Mouse (Mus musculus): Measurements from ENCODE around the gene Gm5269.

Gm5269 gene

DNA sequence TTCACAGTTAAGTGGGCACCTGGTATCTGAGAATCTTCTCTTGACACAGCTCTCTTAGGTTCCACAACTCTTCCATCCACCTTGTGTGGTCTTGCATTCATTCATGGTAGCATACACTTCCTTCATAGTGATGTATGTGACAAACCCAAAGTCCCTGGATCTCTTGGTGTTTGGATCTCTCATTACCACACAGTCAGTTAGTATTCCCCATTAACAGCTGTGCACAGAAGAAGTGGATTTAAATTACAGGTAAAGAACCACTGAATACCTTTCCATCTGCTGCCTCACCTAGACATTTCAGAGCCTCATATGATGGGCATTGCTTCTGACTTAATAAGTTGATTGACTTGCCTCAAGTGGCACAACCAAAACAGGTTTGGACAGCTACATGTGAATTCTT is at the start of gene Gm5269:
Gene Gm5269 (minus strand): TSS at position 101 of the 400 bp plus-strand sequence.
- no peak for DNase-seq (ENCODE audit: low spot score)

DNA sequence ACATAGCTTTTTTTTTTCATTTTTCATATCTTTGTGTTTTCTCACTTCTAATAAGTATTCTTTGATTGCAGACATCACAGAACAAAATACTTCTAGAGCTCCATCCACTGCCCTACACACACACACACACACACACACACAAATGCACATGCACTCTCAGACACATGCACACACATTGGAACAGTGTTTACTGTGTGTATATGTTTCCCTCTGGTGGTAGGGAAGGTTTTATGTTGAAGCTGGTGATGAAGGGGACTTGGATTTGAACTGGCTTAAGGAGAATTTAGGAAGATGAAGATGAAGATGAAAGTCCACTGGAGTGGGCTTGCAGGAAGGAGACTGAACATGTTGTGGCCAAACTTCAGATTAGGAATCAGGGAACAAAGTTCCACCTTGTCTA is 41.1 kb upstream of the Gm5269 start:
- no peak for DNase-seq (ENCODE audit: low spot score)

DNA sequence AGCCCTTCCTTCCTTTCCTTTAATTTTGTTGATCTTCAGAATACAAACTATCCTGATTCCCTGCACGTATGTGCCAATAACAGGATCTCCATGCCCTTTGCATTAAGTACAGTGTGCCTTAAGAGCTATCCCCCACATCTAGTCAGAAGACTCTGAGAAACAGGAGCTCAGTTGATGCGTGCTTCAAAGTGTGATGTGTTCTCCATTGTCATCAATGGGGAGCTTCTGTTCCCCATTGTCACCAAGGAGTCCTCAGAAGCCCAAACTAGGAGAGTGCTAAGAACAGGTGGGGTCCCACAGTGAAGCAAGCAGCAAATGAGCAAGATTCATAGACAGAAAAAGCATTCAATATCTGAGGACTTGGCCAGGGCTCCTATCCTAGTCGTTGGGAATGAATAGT is 36.8 kb upstream of the Gm5269 start:
- DNase-seq (ENCODE audit: low spot score) = no peak

DNA sequence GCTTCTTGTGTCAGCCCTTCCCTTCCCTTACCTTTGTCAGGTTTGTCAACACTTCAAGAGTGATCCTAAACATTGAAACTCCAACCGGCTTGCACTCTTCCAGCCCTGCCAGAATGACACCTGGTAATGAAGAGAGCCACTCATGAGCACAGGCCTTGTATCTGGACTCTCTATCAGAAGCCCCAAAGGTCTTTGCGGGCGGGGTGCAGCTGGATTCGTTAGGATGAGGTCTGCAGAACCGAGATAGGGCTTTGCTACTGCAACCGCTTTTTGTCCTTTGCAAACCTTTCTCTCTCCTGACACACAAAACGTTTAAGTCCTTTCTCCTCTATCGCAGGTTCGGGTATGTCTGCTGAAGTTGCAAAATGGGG is 36.3 kb upstream of the Gm5269 start, which contains the start of gene Slc40a1:
Gene Slc40a1 (minus strand): TSS at position 131 of the 371 bp plus-strand sequence.
- no peak for DNase-seq (ENCODE audit: low spot score)

DNA sequence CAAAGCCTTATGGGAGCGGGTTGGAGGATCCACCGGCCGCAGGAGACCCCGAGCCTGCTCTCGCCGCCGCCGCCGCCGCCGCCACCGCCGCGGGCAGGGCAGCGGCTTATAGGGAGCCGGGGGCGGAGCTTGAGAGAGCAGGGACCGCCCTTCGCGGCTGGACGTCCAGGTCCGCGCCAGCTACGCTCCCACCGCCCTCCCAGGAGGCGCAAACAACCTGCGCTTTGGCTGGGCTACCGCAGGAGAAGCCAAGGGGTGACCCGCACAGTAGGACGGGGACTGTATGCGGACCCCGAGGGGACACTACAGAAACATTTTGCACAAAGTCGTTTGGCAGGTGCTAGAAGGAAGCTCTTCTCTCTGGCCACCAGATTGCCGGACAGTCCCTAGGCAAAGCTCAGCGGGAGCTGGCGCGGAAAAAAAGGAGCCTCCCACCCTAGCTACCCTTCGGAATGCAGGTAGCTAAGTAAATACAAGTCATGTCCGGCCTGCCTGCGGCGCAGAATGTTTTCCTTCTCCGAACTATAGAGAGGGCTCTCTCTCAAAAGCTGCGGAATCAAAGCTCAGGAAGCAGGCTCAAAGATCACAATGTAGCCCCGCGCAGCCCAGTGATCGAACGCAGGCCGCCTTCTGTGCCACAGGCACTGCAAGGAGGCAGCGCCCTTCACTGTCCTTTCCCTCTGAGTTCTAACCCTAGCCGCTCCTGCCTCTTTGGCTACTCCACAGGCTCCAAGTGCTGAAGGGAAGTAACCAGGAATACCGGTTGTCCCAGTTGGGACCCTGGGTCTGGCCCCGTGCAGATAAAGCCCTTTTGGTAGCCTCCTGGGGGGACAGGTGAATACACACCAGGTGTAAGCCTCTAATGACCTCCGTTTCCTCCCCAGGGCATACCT is 35.7 kb upstream of the Gm5269 start:
- peak; percentile 43 for DNase-seq (ENCODE audit: low spot score)

DNA sequence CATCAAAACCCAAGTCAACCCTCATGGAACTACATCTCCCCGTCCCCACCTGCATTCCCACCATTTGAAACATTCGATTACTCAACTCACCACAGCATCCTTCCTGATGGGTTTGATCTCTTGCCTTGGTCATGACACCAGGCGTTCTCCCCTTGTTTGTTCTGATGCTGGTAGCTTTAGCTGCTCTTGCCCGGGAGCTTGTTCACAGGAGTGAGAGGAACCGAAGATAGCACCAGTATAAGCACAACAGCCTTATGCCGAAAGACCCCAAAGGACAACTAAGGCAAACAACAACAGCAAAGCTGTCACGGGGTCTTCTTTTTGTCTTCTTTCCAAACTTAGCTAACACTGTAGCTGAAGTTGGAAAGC is 35.0 kb upstream of the Gm5269 start:
- no peak for DNase-seq (ENCODE audit: low spot score)

DNA sequence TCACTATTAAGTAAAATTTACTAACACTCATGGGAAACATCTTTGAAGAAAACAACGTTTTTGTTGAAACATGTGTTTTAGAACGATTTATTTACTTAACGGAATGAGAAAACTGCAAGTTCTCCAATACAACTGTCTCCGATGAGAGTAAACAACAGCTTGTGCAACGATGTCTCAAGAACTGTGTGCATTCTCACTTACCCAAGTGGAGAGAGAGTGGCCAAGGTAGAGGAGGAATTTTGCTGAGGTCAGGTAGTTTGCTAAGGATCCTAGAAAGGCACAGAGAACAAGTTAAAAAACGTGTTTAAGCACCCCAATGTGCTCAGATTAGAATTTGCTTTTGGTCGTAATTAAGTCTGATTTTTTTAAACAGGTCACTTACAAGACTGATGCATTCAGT is 34.4 kb upstream of the Gm5269 start:
- DNase-seq (ENCODE audit: low spot score) = no peak

DNA sequence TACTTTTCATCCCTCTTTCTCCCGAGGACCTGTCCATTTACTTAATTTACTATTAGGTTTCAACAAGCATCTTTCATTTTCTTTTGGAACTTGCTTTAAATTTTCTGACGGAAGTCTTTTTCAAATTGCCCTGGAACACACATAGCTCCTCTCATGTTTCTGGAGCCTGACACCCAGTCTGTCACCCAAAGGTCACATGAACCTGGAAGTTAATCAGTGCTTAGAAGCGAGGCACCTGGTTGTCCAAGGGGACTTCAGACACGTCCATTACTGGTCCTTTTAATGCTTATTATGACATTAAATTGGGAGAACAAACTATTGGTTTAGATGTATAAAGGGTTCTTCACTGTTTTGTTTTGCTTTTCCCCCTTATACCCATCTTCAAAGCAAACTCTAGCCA is 33.2 kb upstream of the Gm5269 start:
- DNase-seq (ENCODE audit: low spot score) = no peak

DNA sequence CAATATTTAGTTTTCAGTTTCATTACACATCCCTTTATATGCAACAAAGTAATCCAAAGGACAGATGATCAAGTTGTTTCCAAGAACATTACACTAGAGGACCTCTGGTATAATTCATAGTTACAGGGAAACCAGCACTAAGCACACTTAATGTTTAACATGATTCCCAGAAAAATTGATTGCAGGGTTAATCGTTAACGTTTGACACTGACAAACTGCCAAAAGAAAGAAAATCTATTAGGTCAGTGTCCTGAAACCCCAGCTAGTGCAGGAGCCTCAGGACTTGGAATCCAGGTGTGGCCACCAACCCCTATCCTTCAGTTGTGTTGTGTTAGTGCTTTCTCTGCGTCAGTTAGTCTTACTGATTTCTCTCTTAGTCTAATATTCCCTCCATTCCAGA is 30.6 kb upstream of the Gm5269 start:
- DNase-seq (ENCODE audit: low spot score) = no peak

DNA sequence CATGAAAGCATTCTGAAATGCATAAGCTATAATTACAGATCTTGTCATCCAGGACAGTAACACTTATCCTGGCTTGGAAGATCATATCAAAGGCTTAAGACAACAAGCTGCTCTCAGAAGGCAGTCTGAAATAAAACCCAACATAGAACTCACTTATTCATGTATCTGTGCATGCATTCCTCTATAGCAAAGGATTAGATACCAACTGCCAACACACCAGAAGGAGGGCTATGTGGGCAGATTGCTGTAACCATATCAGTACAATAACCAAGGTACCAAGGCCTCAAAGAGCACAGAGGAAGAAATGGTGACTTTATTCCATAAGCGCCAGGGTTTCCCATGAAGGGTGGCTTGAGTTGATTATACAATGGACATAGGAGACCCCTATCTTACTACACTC is 29.7 kb upstream of the Gm5269 start:
- no peak for DNase-seq (ENCODE audit: low spot score)

DNA sequence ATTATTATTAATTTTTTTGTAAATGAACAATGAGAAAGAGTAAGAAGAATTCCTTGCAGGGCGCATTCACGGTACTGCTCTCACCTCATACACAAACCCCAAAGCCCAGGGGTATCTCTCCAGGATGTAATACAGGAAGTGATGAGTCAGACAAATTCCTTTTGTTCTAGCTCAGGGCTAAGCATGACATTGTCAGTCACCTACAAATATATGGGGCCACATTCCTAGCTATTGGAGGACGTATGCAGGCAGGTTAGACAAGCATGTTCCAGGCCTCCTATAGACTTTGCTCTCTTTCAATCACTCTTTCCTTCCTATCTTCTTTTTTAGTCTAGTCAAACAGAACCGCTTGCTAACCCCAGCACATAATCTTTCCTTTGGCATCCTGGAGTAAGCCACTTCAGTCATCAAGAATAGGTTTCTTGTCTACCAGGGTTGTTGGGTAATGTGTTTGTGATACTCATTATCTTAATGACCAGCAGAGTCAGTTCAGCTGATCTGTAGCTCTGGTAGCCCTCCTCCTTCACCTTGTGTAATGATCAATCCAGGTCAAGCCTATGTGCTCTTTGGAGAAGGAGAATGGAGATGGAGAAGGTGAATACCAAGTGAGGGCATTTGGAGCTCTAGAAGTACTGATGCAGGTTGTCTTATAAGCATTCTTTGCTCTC is 27.2 kb upstream of the Gm5269 start:
- DNase-seq (ENCODE audit: low spot score) = no peak

DNA sequence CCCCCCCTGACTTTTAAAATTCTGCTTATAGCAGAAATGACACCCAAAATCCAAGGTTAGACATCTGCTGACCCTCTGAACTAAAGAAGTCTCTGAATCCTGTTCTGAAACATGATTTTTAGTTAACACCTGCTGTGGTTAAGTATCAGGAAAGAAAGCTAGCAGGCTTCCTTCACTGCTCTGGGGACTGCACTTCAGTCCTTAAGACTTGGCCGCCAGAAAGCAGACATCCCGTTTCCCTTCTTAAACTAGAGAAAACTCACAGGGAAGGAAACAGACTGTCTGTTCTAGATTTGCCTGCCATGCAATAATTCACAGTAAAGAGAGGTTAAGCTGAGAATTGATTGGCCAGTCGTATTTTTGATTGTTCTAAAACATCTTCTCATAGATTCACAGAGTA is 26.1 kb upstream of the Gm5269 start:
- no peak for DNase-seq (ENCODE audit: low spot score)

DNA sequence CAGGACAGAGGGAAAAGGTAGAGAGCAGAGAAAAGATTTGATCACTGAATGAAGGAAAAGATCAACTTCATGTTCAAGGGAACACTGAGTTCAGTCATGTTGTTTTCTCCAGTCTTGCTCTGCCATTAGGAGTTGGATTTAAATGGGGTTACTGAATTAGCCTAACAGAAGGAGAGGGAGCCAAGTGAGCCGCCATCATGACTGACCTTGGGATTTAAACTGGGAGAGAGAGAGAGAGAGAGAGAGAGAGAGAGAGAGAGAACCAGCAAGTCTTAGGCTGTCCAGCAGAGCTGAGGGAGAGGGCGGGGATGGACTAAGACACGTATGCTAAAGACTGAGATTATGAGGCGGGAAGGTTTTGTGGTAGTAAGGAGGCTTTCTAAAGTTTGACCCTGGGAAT is 24.2 kb upstream of the Gm5269 start:
- no peak for DNase-seq (ENCODE audit: low spot score)

DNA sequence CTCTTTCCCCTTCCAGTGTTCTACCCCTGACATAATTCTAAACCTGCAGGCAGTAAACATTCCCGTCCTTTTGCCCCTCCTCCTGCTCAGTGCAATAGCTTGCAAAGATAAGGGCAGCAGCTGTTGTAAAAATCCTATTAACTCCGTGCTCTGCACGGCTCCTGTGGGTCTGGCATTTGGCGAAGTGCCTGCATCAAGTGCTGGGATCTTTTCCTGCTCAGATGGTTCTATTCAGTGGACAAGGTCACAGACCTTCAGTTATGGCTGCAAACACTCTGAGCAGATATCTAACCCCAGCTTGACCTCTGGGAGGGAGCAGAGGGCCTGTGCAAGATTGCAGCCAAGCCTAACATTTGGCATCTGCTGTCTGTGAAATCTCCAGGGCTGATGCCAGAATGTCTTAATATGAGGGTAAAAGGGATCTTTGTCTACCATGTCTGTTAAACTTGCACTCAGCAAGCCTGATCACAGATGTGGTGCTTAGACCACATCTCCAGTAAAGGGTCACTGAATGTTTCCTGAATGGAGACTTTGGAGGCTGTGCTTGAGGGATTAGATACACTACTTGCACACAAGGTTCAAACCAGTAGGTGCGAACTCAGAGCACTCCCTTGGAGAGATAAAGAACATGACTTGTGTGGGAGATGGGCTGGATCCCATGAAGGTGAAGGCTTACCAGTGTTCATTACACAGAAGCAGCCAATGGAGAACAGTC is 15.2 kb upstream of the Gm5269 start:
- DNase-seq (ENCODE audit: low spot score) = no peak

DNA sequence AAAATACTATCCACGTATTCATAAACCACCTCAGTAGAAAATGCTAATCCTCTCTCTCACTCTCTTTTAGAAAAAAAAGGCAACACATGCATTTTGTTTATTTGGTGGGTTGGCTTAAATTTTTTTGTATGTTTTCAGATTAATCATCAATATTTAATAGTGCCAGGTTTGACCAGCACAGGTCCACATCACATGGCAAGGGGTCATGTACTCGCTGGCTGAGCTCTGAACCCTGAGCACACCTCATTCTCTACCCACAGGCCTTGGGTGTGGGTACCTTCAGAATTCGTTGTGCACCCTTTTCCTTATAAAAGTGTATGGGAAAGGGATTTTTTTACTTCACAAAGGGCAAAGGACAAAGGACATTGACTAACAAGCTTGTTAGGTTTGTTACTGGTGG is 14.1 kb upstream of the Gm5269 start:
- DNase-seq (ENCODE audit: low spot score) = no peak

DNA sequence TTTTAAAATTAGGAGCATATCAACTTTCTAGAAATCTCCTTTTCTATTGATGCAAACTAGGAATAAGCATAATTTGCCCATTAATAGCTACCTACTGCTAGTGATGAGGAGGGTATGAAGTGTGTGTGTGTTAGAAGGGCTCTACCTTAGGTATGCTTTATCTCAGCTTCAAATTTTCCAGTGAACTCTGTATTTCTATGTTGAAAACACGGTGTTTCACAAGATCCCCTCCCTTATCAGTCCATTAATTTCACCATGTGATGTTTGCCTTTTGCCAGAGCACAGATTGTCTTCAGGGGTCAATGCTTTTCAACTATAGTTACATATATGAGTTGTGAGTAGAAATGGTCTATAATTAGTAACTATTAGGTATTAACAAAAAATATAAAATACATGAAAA is 8.0 kb upstream of the Gm5269 start:
- no peak for DNase-seq (ENCODE audit: low spot score)

DNA sequence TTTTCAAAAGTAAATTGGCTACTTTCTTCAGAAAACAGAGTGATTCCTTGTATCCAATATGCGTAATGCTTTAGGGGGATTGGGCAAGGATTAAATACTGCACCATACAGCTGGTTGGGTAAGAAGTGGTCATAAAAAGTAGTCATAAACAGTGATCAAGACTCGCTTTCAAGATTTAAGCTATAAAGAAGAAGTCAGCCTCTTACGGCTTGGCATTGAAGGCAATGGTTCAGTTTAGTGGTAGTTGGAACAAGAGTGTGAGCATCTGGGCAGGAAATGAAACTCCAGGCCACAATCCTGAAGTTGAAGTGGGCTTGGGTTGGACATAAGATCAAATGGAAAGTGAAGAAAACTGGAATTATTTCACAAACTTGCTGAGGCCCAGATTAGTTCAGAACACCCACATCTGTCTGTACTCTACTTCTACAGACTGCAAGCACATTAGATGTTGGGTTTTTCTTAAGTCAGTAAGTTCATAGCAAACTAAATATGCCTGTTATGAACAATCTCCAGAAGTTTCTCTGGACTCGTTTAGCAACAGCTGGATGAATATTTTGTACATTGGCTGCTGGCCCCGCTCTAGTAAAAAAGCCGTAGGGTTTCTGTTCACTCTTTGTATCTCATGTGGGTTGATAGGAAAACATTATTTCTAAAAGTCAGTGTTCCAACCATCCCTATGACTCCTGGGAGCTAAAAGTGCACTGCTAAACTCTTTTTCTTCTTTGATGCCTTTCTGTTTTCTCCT is 4.3 kb upstream of the Gm5269 start:
- no peak for DNase-seq (ENCODE audit: low spot score)

DNA sequence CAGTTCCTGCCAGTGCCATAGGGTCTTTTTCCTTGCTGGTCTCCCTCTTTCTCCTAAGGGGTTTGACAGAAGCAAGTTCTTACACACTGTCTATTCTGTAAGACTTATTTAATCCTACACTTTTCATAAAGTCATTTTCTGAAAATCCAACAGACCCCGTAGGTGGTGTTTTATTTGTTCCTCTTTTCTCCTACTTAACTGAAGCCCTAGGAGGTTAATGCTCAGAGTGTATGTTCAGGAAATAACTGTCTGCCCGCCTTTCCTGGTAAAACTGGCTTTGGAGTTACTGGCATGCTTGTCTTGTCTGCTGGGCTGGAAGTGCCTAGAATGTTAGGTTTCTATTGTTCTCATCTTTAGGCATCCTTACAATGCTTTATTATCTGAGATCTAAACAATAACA is 1.9 kb upstream of the Gm5269 start:
- DNase-seq (ENCODE audit: low spot score) = no peak

DNA sequence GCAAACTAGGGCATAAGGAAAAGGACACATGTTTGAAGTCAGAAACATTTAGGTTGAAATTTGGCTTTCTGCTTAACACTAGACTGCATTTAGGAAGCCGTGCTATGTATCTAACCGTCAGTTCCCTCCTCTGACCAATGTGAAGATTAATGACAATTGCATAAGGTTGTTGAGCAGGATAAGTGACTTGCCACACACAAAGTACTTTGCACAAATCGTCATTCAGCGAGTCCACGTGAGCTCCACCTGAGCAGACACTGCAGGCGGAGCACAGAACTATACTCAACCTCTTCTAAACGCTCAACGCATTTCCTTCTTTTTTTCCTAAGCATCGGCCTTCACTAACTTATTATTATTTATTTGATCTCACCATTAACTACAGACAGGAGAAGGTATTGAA is 3.3 kb downstream of the Gm5269 start:
- no peak for DNase-seq (ENCODE audit: low spot score)

DNA sequence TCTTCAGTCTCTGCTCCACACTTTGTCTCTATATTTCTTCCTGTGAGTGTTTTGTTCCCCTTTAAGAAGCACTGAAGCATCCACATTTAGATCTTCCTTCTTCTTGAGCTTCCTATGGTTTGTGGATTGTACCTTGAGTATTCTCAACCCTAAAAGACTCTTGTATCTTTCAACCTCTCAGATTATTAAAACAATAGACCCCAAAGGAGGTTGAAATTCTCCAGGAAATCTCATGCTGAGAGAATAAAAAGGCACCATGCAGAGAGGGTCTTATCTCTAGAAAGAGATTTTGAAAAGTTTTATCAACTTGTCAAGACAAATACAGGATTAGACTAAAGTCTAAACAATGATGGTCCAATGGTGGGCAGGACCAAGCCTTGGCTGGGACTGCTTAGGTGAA is 6.7 kb downstream of the Gm5269 start:
- DNase-seq (ENCODE audit: low spot score) = no peak

DNA sequence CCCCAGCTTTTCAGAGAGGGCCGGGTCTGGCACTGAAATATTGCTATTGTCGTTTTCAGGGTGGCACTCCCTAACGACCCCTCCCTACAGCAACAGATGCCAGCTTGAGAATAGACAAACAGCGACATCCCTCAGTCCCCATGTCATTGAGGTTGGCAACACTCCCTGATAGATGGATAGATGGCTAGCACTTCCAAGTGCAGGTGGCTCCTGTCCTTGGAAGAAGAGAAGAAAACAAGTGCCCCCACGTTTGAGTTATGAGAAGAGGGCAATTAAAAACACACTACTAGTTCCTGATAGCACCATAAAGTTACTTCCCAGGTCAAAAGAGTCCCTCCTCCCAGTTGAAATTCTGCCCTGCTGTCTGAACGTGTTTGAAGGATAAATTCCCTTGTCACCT is 8.0 kb downstream of the Gm5269 start:
- no peak for DNase-seq (ENCODE audit: low spot score)

DNA sequence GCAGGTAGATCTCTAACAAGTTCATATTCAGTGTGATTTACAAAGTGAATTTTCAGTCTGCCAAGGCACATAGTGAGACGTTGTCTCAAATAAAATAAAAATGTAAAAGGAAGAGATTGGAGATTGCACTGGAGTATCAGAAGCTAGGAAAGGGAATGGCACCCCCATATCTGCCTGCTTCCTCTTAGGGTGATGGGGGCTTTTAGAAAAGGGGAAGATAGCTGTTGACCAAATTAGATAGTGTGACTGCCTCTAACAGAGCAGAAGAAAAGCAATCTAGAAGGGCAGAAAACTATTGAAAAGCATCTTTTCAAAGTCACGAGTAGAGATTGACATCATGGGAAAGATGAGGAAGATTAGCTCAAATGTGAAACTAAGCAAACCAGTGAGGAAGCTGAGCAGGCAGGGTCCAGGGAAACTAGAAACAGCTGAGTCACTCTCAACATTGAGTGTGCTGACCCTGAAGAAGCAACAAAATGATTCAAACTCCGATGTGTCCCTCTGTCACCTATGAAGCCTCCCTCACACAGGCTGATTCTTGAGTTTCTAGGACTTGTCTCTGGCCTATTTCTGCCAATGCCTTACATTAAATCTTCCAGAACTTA is 8.7 kb downstream of the Gm5269 start:
- no peak for DNase-seq (ENCODE audit: low spot score)
